Mouse (Mus musculus) forebrain, embryonic 11.5 days (tissue): ENCODE data around the gene Pmel. TPM values are rescaled to one million over a fixed set of nuclear protein-coding genes. Genes with fewer than 3 reads are reported as not detected.

Experiments used
- ATAC-seq: fragments of 200-750 bp; cut with Nextera tagmentation; replicated peaks from 2 replicates; pipeline ENCODE4 v1.8.0; 2017; ENCODE audit warnings: moderate TSS enrichment; ENCODE audit not compliant: low FRiP score
- DNase-seq: peaks from one replicate; pipeline ENCODE4 v3.0.0-alpha.2; 2017; ENCODE audit warnings: low spot score
- H3K27ac ChIP-seq: fragments of 300-500 bp; sonication (generic); 2 replicates; pipeline ENCODE4 v1.5.1; 2014; ENCODE audit warnings: low read depth, low read length
- H3K27me3 ChIP-seq: fragments of 300-500 bp; sonication (generic); 2 replicates; pipeline ENCODE4 v1.6.1; 2014; ENCODE audit warnings: mild to moderate bottlenecking, low read length, mixed read lengths; ENCODE audit not compliant: control insufficient read depth, insufficient read depth
- H3K36me3 ChIP-seq: fragments of 300-500 bp; sonication (generic); 2 replicates; pipeline ENCODE4 v1.6.1; 2014; ENCODE audit warnings: mild to moderate bottlenecking, low read length, moderate library complexity, mixed read lengths; ENCODE audit not compliant: control insufficient read depth, insufficient read depth
- H3K4me1 ChIP-seq: fragments of 300-500 bp; sonication (generic); replicated peaks from 2 replicates; pipeline ENCODE4 v1.6.1; 2014; ENCODE audit warnings: low read length, mixed read lengths; ENCODE audit not compliant: control insufficient read depth, insufficient read depth
- H3K4me2 ChIP-seq: fragments of 300-500 bp; sonication (generic); 2 replicates; pipeline ENCODE4 v1.6.1; 2014; ENCODE audit warnings: low read depth, mild to moderate bottlenecking, low read length, moderate library complexity, mixed read lengths; ENCODE audit not compliant: severe bottlenecking
- H3K4me3 ChIP-seq: fragments of 300-500 bp; sonication (generic); 2 replicates; pipeline ENCODE4 v1.5.1; 2014; ENCODE audit warnings: low read depth, low read length
- H3K9ac ChIP-seq: fragments of 300-500 bp; sonication (generic); 2 replicates; pipeline ENCODE4 v1.6.1; 2014; ENCODE audit warnings: low read length
- H3K9me3 ChIP-seq: fragments of 300-500 bp; sonication (generic); 2 replicates; pipeline ENCODE4 v1.6.1; 2016; ENCODE audit warnings: low read length, mixed read lengths; ENCODE audit not compliant: control insufficient read depth
- WGBS: fragments of 180-500 bp; shearing (Covaris S2); extraction: QIAGEN DNeasy Blood & Tissue Kit; methylation state at CpG from one replicate; pipeline ENCODE4 v1.1.7; 2014; 5-methylcytosine and 5-hydroxymethylcytosine counted together
- polyA plus RNA-seq: library from polyadenylated mRNA; unstranded; fragments of >200 nt; fragmentation: Nextera tagmentation; extraction: Ambion mirVana; gene quantifications from 2 replicates; pipeline ENCODE4 v1.2.1, GENCODE M21; 2014

Gene Pmel
- polyA plus RNA-seq, 1 experiment from 2014 or later: 4.5 TPM

DNA sequence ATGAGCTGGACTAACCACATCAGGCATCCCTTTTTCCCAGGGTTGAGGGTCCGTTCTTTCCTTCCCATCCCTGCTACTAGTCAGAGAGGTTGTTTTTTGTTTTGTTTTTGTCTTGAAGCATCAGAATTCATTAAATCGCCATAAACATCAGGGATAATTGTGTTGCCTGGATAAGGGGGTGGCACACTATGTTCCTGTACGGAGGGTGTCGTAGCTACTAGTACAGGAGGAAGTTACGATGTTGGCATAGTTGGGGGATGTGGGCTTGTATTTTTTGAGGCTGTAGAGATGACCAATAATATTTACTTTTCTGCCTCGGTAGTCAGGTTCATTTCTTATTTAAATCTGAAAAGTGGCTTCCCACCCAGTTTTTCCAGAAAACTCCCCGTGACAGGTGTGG is 39.2 kb downstream of the Pmel start:
- no peak for ATAC-seq
- DNase-seq: no peak
- Histone ChIP-seq H3K4me3 (peak overlapping the region; percentile 52), H3K9ac (peak overlapping the region; percentile 52), H3K9me3 (no peaks in the 10 kb centered on the region), H3K4me2 (peak overlapping the region; percentile 94), H3K36me3 (no peaks in the 10 kb centered on the region), H3K4me1 (peaks cover 4% of the 10 kb centered on the region; the same call in 1 of the 2 replicates), H3K27me3 (peaks cover 24% of the 10 kb centered on the region), H3K27ac (no peak overlapping the region)
- 11% methylated on average over 7 of the region's 7 CpGs for WGBS

DNA sequence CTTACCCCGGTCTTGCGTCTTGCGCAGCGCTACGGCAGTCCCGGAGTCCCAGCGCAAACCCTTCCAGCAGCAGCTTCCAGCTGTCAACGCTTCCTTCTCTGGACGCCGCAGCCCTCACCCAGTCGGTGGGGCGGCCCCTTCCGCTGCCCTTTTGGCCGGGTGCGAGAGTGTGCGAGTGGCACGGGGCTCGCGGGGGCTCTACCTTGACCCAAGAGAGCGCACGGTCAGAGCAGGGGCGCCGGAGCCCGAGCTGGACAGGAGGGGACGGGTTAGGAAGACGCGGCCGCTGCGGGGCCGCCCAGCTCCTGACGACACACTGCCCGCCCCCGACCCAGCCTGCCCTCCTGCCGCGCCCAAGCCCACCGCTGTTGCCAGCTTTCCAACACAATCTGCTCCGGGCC is 39.8 kb downstream of the Pmel start:
- peak overlapping the region; percentile 52 for H3K4me3 ChIP-seq
- H3K4me2 ChIP-seq: peak overlapping the region; percentile 94
- ATAC-seq (no peak), DNase-seq (peak; percentile 74)
- under 1% methylated on average over 35 of the region's 37 CpGs for WGBS
- H3K4me1 ChIP-seq: peaks cover 4% of the 10 kb centered on the region; the same call in 1 of the 2 replicates
- peaks cover 24% of the 10 kb centered on the region for H3K27me3 ChIP-seq
- no peaks in the 10 kb centered on the region for H3K36me3 ChIP-seq
- H3K9ac ChIP-seq: peak overlapping the region; percentile 52
- H3K27ac ChIP-seq: no peak overlapping the region
- H3K9me3 ChIP-seq: no peaks in the 10 kb centered on the region

DNA sequence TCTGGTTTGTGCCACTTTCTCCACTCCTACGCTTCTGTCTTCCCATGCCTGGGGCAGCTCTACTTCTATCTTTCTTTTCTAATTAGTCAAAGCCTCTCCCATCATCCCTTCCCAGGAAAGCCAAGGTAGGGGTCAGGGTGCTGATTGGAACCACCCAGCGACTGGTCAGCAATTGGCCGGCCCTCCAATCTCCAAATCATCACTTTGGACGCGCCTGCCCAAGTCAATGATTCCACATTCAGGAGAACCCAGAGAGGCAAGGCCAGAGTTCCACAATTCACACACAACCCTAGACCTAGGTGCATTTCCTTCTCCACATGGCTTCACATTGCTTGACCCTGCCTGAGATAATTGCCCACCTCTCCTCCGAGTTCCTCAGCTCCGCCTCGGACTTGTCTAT is 40.2 kb downstream of the Pmel start:
- DNase-seq: no peak
- Histone ChIP-seq H3K27me3 (peaks cover 24% of the 10 kb centered on the region), H3K4me2 (peak overlapping the region; percentile 94), H3K36me3 (no peaks in the 10 kb centered on the region), H3K4me1 (peaks cover 6% of the 10 kb centered on the region; the same call in 1 of the 2 replicates), H3K4me3 (peak overlapping the region; percentile 52), H3K9ac (peak overlapping the region; percentile 52), H3K27ac (no peak overlapping the region), H3K9me3 (no peaks in the 10 kb centered on the region)
- 13% methylated on average over 8 of the region's 8 CpGs for WGBS
- ATAC-seq: no peak

DNA sequence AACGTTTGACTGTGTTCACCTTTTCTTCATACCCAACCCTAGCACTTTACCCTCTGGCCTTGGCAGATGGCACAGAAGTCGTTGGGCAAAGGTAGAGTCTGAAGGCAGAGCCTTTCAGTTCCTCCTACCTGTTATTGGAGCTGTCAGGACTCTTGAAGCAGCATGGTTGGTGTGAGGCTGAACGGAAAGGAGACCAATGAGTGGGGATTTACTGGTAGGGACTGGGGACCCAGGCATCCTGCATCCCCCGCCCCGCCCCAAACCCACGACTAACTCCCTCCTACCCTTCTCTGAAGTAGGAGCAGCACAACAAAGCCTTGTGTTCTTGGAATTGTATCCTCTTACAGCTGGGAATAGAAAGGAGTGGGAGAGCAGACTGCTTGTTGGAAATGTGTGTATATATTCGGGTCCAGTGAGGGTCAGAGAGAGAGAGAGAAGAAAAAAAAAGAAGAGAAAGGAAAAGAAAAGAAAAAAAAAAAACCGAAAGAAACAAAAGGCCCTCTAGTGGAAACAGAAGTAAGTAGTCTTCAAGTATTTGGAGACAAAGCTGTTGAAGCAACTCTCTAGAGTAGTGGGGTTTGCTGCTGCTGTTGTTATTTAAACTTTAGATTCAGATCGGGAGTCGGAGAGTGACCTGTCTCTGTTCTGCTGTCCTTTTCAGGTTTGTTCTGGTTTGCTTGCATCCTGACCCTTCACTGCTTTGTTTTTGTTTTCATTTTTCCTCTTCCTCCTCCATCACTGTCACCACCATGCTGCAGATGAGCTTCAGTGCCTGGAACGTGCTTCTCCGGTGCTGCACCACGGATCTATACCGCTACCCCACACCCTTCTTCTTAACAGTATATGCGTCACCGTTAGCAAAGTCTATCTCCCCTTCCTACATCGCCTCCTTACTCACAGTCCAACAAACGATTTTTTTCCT is 40.9 kb downstream of the Pmel start, which contains the start of gene Dgka:
Gene Dgka (minus strand): TSS at position 176 of the 922 bp plus-strand sequence.
- 22% methylated on average over 18 of the region's 18 CpGs for whole genome bisulfite sequencing
- H3K27me3 ChIP-seq: peaks cover 24% of the 10 kb centered on the region
- H3K27ac ChIP-seq: no peak within 1 kb of the TSS
- ATAC-seq (no peak), DNase-seq (no peak)
- peak within 1 kb of the TSS; percentile 94 for H3K4me2 ChIP-seq
- H3K9ac ChIP-seq: peak within 1 kb of the TSS; percentile 52
- peak within 1 kb of the TSS; percentile 52 for H3K4me3 ChIP-seq
- no peaks in the 10 kb centered on the region for H3K9me3 ChIP-seq
- no peaks in the 10 kb centered on the region for H3K36me3 ChIP-seq
- H3K4me1 ChIP-seq: peaks cover 9% of the 10 kb centered on the region; the same call in 1 of the 2 replicates

DNA sequence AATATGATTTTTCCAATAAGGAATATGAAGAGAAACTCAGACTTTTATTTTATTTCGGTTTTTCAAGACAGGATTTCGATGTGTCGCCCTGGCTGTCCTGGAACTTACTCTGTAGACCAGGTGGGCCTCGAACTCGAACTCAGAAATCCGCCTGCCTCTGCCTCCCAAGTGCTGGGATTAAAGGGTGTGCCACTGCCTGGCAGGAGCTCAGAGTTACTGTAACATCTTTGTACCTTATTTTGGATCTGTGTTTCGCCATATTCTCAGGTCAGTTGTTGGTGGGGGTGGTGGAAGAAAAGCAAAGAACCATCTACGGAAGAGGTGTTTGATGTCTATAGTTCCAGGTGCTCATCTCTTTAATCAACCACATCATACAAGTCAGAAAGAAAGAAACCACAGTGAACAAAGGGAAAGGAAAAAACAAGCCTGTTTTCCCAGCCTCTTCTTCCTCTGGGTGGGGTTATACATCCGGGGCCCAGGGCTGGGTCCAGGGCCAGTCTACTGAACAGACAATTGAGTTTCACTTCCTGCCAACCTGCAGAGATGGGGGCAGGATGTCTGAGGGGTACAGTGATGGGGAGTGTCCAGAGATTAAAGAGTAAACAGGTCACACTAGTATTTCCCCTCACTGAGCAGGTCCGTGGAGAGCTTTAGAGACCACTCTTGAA is 42.1 kb downstream of the Pmel start:
- Histone ChIP-seq H3K27ac (no peak overlapping the region), H3K36me3 (no peaks in the 10 kb centered on the region), H3K9ac (no peak overlapping the region), H3K9me3 (no peaks in the 10 kb centered on the region), H3K27me3 (peaks cover 24% of the 10 kb centered on the region), H3K4me1 (peaks cover 9% of the 10 kb centered on the region; the same call in 1 of the 2 replicates), H3K4me3 (no peak overlapping the region), H3K4me2 (no peak overlapping the region)
- DNase-seq (no peak), ATAC-seq (no peak)
- 92% methylated on average over 10 of the region's 10 CpGs for WGBS

DNA sequence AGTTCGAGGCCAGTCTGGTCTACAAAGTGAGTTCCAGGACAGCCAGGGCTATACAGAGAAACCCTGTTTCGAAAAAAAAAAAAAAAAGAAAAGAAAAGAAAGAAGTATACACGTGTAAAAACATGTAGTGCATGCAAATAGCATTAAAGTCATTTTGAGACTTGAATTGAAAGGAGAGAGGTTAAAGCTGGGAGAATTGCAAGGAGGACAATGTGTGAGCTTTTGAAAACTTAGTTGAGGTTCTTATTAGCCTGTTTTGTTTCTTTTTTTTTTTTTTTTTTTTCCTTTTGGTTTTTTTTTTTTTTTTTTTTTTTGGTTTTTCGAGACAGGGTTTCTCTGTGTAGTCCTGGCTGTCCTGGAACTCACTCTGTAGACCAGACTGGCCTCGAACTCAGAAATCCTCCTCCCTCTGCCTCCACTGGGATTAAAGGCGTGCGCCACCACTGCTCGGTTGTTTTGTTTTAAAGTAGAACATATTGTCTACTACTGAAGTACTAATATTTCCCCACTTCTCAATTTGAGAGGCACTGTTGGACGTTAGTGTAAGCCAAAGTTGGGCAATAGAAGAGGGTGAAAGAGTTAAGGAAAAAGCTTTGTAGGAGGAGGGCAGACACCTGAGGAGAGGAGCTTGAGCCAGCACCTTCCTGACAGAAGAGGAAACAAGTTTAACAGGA is 43.1 kb downstream of the Pmel start:
- WGBS: 42% methylated on average over 9 of the region's 9 CpGs
- peak overlapping the region; percentile 80 for H3K9ac ChIP-seq
- H3K4me3 ChIP-seq: peak overlapping the region; percentile 74
- H3K27me3 ChIP-seq: peaks cover 24% of the 10 kb centered on the region
- peaks cover 9% of the 10 kb centered on the region; the same call in 1 of the 2 replicates for H3K4me1 ChIP-seq
- H3K36me3 ChIP-seq: no peaks in the 10 kb centered on the region
- ATAC-seq: no peak
- no peaks in the 10 kb centered on the region for H3K9me3 ChIP-seq
- DNase-seq: no peak
- H3K27ac ChIP-seq: peak overlapping the region; percentile 93
- peak overlapping the region; percentile 83 for H3K4me2 ChIP-seq

DNA sequence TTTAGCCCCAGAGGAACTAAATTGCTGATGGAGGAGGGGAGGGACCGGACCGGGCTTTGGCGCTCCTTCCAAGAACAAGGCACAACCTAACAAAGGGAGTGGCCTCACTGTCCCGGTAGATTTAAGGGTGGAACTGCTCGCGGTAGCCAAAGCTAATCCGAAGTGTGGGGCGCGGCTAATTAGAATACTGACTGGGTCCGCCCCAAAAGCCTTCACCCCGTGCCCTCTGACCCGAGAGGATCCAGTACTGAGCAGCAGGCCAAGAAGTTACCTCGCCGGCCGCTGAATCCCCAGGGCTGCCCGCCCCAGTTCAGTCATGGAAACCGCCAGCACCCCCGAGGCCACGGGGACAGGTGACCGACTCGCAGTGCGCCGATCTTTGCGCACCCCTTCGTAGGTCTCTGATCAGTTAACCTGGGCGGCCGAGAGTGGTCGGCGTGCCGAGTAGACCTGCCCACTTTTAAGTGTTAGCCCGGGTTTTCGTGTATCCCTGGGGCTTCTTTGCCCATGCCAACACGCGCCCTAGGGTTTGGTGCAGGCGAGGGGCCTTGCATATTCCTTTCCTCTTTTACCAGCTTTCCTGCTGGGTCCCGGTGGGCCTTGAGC is 43.8 kb downstream of the Pmel start, which contains the start of gene Pym1:
Gene Pym1 (plus strand): TSS at position 244 of the 606 bp plus-strand sequence.
- under 1% methylated on average over 36 of the region's 36 CpGs for WGBS
- Histone ChIP-seq H3K27me3 (peaks cover 19% of the 10 kb centered on the region), H3K9me3 (no peaks in the 10 kb centered on the region), H3K36me3 (no peaks in the 10 kb centered on the region), H3K27ac (peak within 1 kb of the TSS; percentile 93), H3K4me3 (peak within 1 kb of the TSS; percentile 74), H3K9ac (peak within 1 kb of the TSS; percentile 80), H3K4me2 (peak within 1 kb of the TSS; percentile 83), H3K4me1 (peaks cover 9% of the 10 kb centered on the region; the same call in 1 of the 2 replicates)
- peak; percentile 63 for ATAC-seq
- peak; percentile 79 for DNase-seq
